17 mouse cellular contexts compared by ENCODE assay signal in the genomic region with DNA sequence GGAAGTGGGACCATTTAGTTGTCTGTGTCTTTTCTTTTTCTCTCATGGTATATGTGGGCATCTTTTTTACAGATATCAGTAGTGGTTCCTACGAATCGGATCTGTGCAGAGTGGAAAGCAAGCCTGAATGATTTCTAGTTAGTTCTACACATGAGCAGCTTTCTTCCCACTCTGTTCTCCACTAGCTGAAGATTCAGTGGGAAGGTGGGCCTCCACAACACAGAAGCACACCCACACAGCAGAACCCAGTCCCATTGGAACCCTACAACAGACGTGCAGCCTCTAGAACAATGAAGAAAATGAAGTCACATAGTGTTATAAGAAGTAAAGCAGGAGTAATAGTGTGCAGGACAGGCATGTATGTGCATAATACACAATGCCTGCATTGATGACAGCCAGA.
DNase-seq lines count a peak whose midpoint lies in the region; ATAC-seq lines count a peak whose summit lies in the region.
"Had no signal": no experiment of that assay in that cellular context is flagged by ENCODE, and none has a peak within 500 bp of the region (broad histone marks: within the 10 kb centered on the region; RNA-seq: fewer than 3 reads in every experiment).

No protein-coding gene starts in this region.

- intact Hi-C loops in left cerebral cortex, postnatal 36 days (cut with DNase I), result no loop called here
- intact Hi-C loops in left cerebral cortex, postnatal 4 days (cut with DNase I), result no loop called here

- DNase-seq in frontal cortex, postnatal 25 days (ENCODE audit: low spot score in 2 of 2), result no peak
- peak; percentile 51 for DNase-seq in layer of hippocampus, adult 9-11 months
- no peak for DNase-seq in layer of hippocampus, adult 11-12 months (ENCODE audit: low spot score)
- peak; percentile 4 to 6 for DNase-seq in left cerebral cortex, postnatal 36 days (ENCODE audit: low spot score in 2 of 2)
- no peak for DNase-seq in left cerebral cortex, postnatal 4 days
- peak; percentile 45 for DNase-seq in brain, adult 2 months (ENCODE audit: low read depth, low spot score)
- DNase-seq: adrenal gland, adult 8-10 months; adrenal gland, postnatal 25 days; cerebellum, adult 18-20 months; cerebellum, adult 9-10 months; cerebellum, postnatal 14 days; gastrocnemius, adult 2 months; gastrocnemius, postnatal 14 days; heart, adult 11 months had no signal

- ATAC-seq in frontal cortex, adult (ENCODE audit: low TSS enrichment), result peak; percentile 52
- ATAC-seq: activated CD4-positive, CD25-positive, alpha-beta regulatory T cell, adult 4 months; forebrain, embryonic 16.5 days had no signal

Comparison
In these comparisons a context has a peak if more than half of its experiments do, and no peak if none do; other contexts are left out.
1. DNase-seq: peak in layer of hippocampus, adult 9-11 months (single experiment), left cerebral cortex, postnatal 36 days (2 of 2) and brain, adult 2 months (single experiment); none in frontal cortex, postnatal 25 days (0 of 2), layer of hippocampus, adult 11-12 months (single experiment) and left cerebral cortex, postnatal 4 days (single experiment).